Mouse (Mus musculus) liver, adult 2 months (tissue): ENCODE results near the gene Colgalt2. TPM values are rescaled to one million over a fixed set of nuclear protein-coding genes. Genes with fewer than 3 reads are reported as not detected.

Source experiments
- DNase-seq: peaks from one replicate; pipeline ENCODE4 v3.0.0-alpha.2; 2011; ENCODE audit warnings: low read depth, low spot score; ENCODE audit errors: extremely low read depth
- H3K27ac ChIP-seq: fragments of 200-500 bp; replicated peaks from 2 replicates; pipeline ENCODE4 v1.5.1; 2012; ENCODE audit warnings: low read depth, mild to moderate bottlenecking, control low read depth, inconsistent platforms, low read length; ENCODE audit not compliant: insufficient read depth
- H3K27me3 ChIP-seq: fragments of 200-500 bp; 2 replicates; pipeline ENCODE4 v1.6.1; 2012; ENCODE audit warnings: mild to moderate bottlenecking, moderate library complexity, low read length, inconsistent platforms; ENCODE audit not compliant: control insufficient read depth, insufficient read depth
- H3K36me3 ChIP-seq: fragments of 200-500 bp; 2 replicates; pipeline ENCODE4 v1.6.1; 2012; ENCODE audit warnings: low read length, inconsistent platforms; ENCODE audit not compliant: control insufficient read depth, insufficient read depth
- H3K4me1 ChIP-seq: fragments of 200-500 bp; 2 replicates; pipeline ENCODE4 v1.6.1; 2011; ENCODE audit warnings: low read length; ENCODE audit not compliant: control insufficient read depth, insufficient read depth
- H3K4me3 ChIP-seq: fragments of 200-500 bp; 2 replicates; pipeline ENCODE4 v1.5.1; 2011; ENCODE audit warnings: low read depth, mild to moderate bottlenecking, control low read depth, low read length, moderate library complexity; ENCODE audit not compliant: insufficient read depth
- H3K79me2 ChIP-seq: fragments of 200-500 bp; 2 replicates; pipeline ENCODE4 v1.6.1; 2012; ENCODE audit warnings: inconsistent platforms, mild to moderate bottlenecking, low read length, moderate library complexity; ENCODE audit not compliant: control insufficient read depth, insufficient read depth
- H3K9ac ChIP-seq: fragments of 200-500 bp; 2 replicates; pipeline ENCODE4 v1.6.1; 2012; ENCODE audit warnings: low read depth, mild to moderate bottlenecking, control low read depth, inconsistent platforms, low read length
- CTCF ChIP-seq: fragments of 200-500 bp; IDR thresholded peaks from 2 replicates; pipeline ENCODE4 v1.5.1; 2011; ENCODE audit warnings: low read depth, low read length, control low read depth
- POLR2A ChIP-seq: fragments of 200-500 bp; IDR thresholded peaks from 2 replicates; pipeline ENCODE4 v1.6.1; 2011; ENCODE audit warnings: low read length, control low read depth; ENCODE audit not compliant: insufficient read depth; ENCODE audit errors: extremely low read depth
- WGBS: fragments of 180-500 bp; shearing (Covaris S2); methylation state at CpG from one replicate; pipeline ENCODE4 v1.1.7; 2018; 5-methylcytosine and 5-hydroxymethylcytosine counted together
- polyA plus RNA-seq: library from polyadenylated mRNA; depleted of rRNA; stranded (reverse); fragments of >200 nt; gene quantifications from 2 replicates; pipeline ENCODE4 v1.2.3, GENCODE M21; 2012
- total RNA-seq: library from RNA; depleted of rRNA; stranded (reverse); fragments of >200 nt; gene quantifications from 2 replicates; pipeline ENCODE4 v1.2.3, GENCODE M21; 2014

The Colgalt2 gene
- total and polyA plus RNA-seq, 2 experiments, result 0.35 to 1.6 TPM

- no peak overlapping the region for H3K27ac ChIP-seq
- H3K9ac ChIP-seq, result no peak overlapping the region
- H3K4me1 ChIP-seq, result peaks cover 2% of the 10 kb centered on the region; the same call in 1 of the 2 replicates
- 88% methylated on average over 10 of the region's 10 CpGs for WGBS
- H3K27me3 ChIP-seq, result no peaks in the 10 kb centered on the region
- TF ChIP-seq POLR2A, result no peak
- no peak for TF ChIP-seq CTCF
- H3K79me2 ChIP-seq, result no peaks in the 10 kb centered on the region
- no peaks in the 10 kb centered on the region for H3K36me3 ChIP-seq
- no peak for DNase-seq
- no peak overlapping the region for H3K4me3 ChIP-seq
Measured at GRCm38 (mm10) chr1:152439874-152440273, 40.2 kb downstream of the Colgalt2 start.

GRCm38 (mm10) chr1:152444630-152445029 is 45.0 kb downstream of the Colgalt2 start:
- Histone ChIP-seq H3K4me3 (no peak overlapping the region), H3K27me3 (no peaks in the 10 kb centered on the region), H3K27ac (no peak overlapping the region), H3K4me1 (peaks cover 7% of the 10 kb centered on the region), H3K36me3 (no peaks in the 10 kb centered on the region), H3K9ac (no peak overlapping the region), H3K79me2 (no peaks in the 10 kb centered on the region)
- no peak for TF ChIP-seq CTCF
- no peak for TF ChIP-seq POLR2A
- WGBS, result 26% methylated on average over 7 of the region's 7 CpGs
- DNase-seq, result peak; percentile 98

GRCm38 (mm10) chr1:152445925-152446324 is 46.3 kb downstream of the Colgalt2 start:
- WGBS, result 89% methylated on average over 6 of the region's 6 CpGs
- H3K27ac ChIP-seq, result no peak overlapping the region
- no peaks in the 10 kb centered on the region for H3K79me2 ChIP-seq

GRCm38 (mm10) chr1:152454536-152454935 is 54.9 kb downstream of the Colgalt2 start:
- TF ChIP-seq POLR2A, result no peak
- no peak for TF ChIP-seq CTCF
- DNase-seq, result no peak
- H3K79me2 ChIP-seq, result no peaks in the 10 kb centered on the region
- no peaks in the 10 kb centered on the region for H3K36me3 ChIP-seq
- 78% methylated on average over 5 of the region's 5 CpGs for WGBS
- no peak overlapping the region for H3K9ac ChIP-seq
- H3K4me1 ChIP-seq, result no peaks in the 10 kb centered on the region
- no peak overlapping the region for H3K4me3 ChIP-seq
- no peak overlapping the region for H3K27ac ChIP-seq
- no peaks in the 10 kb centered on the region for H3K27me3 ChIP-seq

More at GRCm38 (mm10) chr1:152445925-152446324, 46.3 kb downstream of the Colgalt2 start:
- Histone ChIP-seq H3K27me3 (no peaks in the 10 kb centered on the region), H3K9ac (no peak overlapping the region), H3K36me3 (no peaks in the 10 kb centered on the region), H3K4me3 (no peak overlapping the region), H3K4me1 (peaks cover 7% of the 10 kb centered on the region)
- DNase-seq, result no peak
- TF ChIP-seq POLR2A (no peak), CTCF (no peak)

GRCm38 (mm10) chr1:152455275-152456243 is 55.9 kb downstream of the Colgalt2 start:
- no peak overlapping the region for H3K27ac ChIP-seq
- H3K79me2 ChIP-seq, result no peaks in the 10 kb centered on the region
- H3K4me3 ChIP-seq, result no peak overlapping the region
- DNase-seq, result peak; percentile 8
- 90% methylated on average over 10 of the region's 10 CpGs for WGBS
- H3K27me3 ChIP-seq, result no peaks in the 10 kb centered on the region
- no peak for TF ChIP-seq CTCF
- no peak for TF ChIP-seq POLR2A
- no peak overlapping the region for H3K9ac ChIP-seq
- H3K36me3 ChIP-seq, result no peaks in the 10 kb centered on the region
- H3K4me1 ChIP-seq, result no peaks in the 10 kb centered on the region

GRCm38 (mm10) chr1:152456266-152456665 is 56.6 kb downstream of the Colgalt2 start:
- TF ChIP-seq POLR2A, result no peak
- TF ChIP-seq CTCF, result no peak
- DNase-seq, result no peak
- Histone ChIP-seq H3K4me3 (no peak overlapping the region), H3K27me3 (no peaks in the 10 kb centered on the region), H3K27ac (no peak overlapping the region), H3K36me3 (no peaks in the 10 kb centered on the region), H3K9ac (no peak overlapping the region), H3K79me2 (no peaks in the 10 kb centered on the region), H3K4me1 (no peaks in the 10 kb centered on the region)
- WGBS, result 85% methylated on average over 3 of the region's 3 CpGs
